Mouse (Mus musculus) hindbrain, embryonic 16.5 days (tissue): ENCODE results near the gene Selenov. TPM values are rescaled to one million over a fixed set of nuclear protein-coding genes. Genes with fewer than 3 reads are reported as not detected.
"Not testable (repeated sequence)": the region's sequence is repeated elsewhere in the genome, so short reads cannot be mapped to it uniquely, and the experiment has no call there.

Experiments
- ATAC-seq: fragments of 200-750 bp; cut with Nextera tagmentation; 2 replicates; pipeline ENCODE4 v1.8.0; 2017; ENCODE audit warnings: moderate TSS enrichment, moderate library complexity
- H3K27ac ChIP-seq: fragments of 300-500 bp; sonication (generic); 2 replicates; pipeline ENCODE4 v1.5.1; 2014; ENCODE audit warnings: low read depth, mild to moderate bottlenecking, control low read depth, low read length, moderate library complexity
- H3K27me3 ChIP-seq: fragments of 300-500 bp; sonication (generic); replicated peaks from 2 replicates; pipeline ENCODE4 v1.6.1; 2014; ENCODE audit warnings: low read length; ENCODE audit not compliant: control insufficient read depth, insufficient read depth
- H3K36me3 ChIP-seq: fragments of 300-500 bp; sonication (generic); 2 replicates; pipeline ENCODE4 v1.6.1; 2014; ENCODE audit warnings: mild to moderate bottlenecking, low read length, moderate library complexity, mixed read lengths; ENCODE audit not compliant: control insufficient read depth, insufficient read depth
- H3K4me1 ChIP-seq: fragments of 300-500 bp; sonication (generic); 2 replicates; pipeline ENCODE4 v1.6.1; 2014; ENCODE audit warnings: low read depth, low read length; ENCODE audit not compliant: control insufficient read depth, insufficient read depth
- H3K4me2 ChIP-seq: fragments of 300-500 bp; sonication (generic); 2 replicates; pipeline ENCODE4 v1.6.1; 2014; ENCODE audit warnings: mild to moderate bottlenecking, low read length, control low read depth, moderate library complexity
- H3K4me3 ChIP-seq: fragments of 300-500 bp; sonication (generic); 2 replicates; pipeline ENCODE4 v1.5.1; 2014; ENCODE audit warnings: mild to moderate bottlenecking, low read length, control low read depth, moderate library complexity
- H3K9ac ChIP-seq: fragments of 300-500 bp; sonication (generic); 2 replicates; pipeline ENCODE4 v1.6.1; 2014; ENCODE audit warnings: low read depth, mild to moderate bottlenecking, control low read depth, low read length, moderate library complexity
- H3K9me3 ChIP-seq: fragments of 300-500 bp; sonication (generic); 2 replicates; pipeline ENCODE4 v1.6.1; 2014; ENCODE audit warnings: mild to moderate bottlenecking, low read length, moderate library complexity; ENCODE audit not compliant: control insufficient read depth
- WGBS: fragments of 180-500 bp; shearing (Covaris S2); extraction: QIAGEN DNeasy Blood & Tissue Kit; methylation state at CpG from one replicate; pipeline ENCODE4 v1.1.7; 2014; 5-methylcytosine and 5-hydroxymethylcytosine counted together
- polyA plus RNA-seq: library from polyadenylated mRNA; unstranded; fragments of >200 nt; fragmentation: Nextera tagmentation; extraction: Ambion mirVana; gene quantifications from 2 replicates; pipeline ENCODE4 v1.2.1, GENCODE M21; 2015

Gene Selenov
- polyA plus RNA-seq, 1 experiment from 2014 or later = 3.1 TPM

DNA sequence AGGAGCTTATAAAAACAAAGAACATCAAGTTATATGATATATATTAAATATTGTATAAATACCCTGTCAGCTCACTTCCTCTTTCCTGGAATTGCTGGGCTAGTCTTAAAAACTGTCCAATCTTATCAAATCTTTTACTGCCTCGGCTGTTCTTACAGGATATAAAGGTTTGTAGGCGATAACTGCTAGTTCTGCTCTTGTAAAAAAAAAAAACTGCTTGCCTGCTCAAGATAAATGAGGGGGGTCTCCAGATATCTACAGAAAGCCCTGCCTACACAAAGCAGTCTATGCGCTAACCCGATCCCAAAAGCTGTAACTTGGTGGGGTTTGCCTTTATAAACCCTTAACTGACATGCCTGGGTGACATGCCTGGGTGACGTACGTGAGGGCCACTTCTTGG lies 36.4 kb downstream of the Selenov start:
- whole genome bisulfite sequencing = 90% methylated on average over 6 of the region's 6 CpGs
- H3K4me1 ChIP-seq = no peaks in the 10 kb centered on the region
- no peak for ATAC-seq
- no peaks in the 10 kb centered on the region for H3K27me3 ChIP-seq
- H3K9ac ChIP-seq = no peak overlapping the region
- H3K36me3 ChIP-seq = no peaks in the 10 kb centered on the region
- no peak overlapping the region for H3K4me3 ChIP-seq
- H3K9me3 ChIP-seq = peaks cover 4% of the 10 kb centered on the region; the same call in 1 of the 2 replicates
- H3K4me2 ChIP-seq = no peak overlapping the region
- no peak overlapping the region for H3K27ac ChIP-seq

DNA sequence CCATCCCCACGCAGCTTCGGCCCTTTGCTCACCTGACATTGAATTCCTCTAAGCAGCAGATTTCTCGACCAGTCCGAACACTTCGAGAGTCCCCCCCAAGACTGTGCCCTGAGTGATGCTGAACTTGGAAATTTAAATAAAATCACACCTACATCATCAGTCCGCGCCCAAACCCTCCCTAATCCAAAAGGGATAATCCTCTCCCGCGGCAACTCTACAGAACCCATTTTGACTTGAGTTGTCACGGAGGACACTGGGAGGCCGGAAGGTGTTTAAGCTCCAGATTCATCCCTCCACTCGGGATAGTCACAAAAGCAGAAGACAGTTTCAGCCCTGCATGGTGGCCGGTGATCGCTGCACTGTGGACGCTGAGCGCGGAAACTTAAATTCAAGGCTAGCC lies 39.0 kb downstream of the Selenov start:
- Histone ChIP-seq H3K4me2 (no peak overlapping the region), H3K27ac (no peak overlapping the region), H3K9ac (no peak overlapping the region), H3K36me3 (no peaks in the 10 kb centered on the region), H3K4me1 (no peaks in the 10 kb centered on the region), H3K4me3 (no peak overlapping the region), H3K9me3 (peaks cover 4% of the 10 kb centered on the region; the same call in 1 of the 2 replicates), H3K27me3 (no peaks in the 10 kb centered on the region)
- ATAC-seq = no peak
- 89% methylated on average over 17 of the region's 17 CpGs for WGBS

DNA sequence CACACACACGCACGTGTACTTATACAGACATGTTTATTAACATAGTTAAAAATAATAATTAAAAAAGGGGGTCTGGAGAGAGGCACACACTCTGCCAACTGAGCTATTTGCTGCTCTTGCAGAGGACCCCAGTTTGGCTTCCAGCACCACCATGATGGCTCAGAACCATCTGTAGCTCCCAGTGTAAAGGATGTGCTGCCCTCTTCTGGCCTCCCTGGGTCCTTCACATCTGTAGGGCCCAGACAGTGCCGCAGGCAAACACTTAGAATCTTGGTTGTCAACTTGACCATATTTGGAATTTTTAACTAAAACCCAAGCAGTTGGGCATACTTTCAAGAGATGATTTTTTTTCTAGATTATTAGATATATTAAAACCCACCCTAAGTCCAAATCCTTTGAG lies 42.0 kb downstream of the Selenov start:
- ATAC-seq = no peak
- Histone ChIP-seq H3K4me3 (no peak overlapping the region), H3K4me2 (no peak overlapping the region), H3K9me3 (no peaks in the 10 kb centered on the region), H3K36me3 (no peaks in the 10 kb centered on the region), H3K9ac (no peak overlapping the region), H3K27me3 (no peaks in the 10 kb centered on the region), H3K4me1 (no peaks in the 10 kb centered on the region), H3K27ac (no peak overlapping the region)
- WGBS = 93% methylated on average over 3 of the region's 3 CpGs

DNA sequence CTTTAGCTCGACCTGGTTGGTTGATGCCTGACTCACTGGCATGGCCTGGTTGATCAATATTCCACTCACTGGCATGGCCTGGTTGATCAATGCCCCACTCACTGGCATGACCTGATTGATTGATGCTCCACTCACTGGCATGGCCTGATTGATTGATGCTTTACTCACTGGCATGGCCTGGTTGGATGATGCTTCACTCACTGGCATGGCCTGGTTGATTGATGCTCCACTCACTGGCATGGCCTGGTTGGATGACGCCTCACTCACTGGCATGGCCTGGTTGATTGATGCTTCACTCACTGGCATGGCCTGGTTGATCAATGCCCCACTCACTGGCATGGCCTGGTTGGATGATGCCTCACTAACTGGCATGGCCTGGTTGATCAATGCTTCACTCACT lies 47.0 kb downstream of the Selenov start:
- H3K4me3 ChIP-seq, ATAC-seq, H3K27me3 ChIP-seq, H3K27ac ChIP-seq, H3K9ac ChIP-seq, H3K4me2 ChIP-seq, H3K4me1 ChIP-seq, H3K9me3 ChIP-seq, H3K36me3 ChIP-seq: not testable (repeated sequence)
- 77% methylated on average over 2 of the region's 2 CpGs for WGBS

Other genes starting within 250 kb of the Selenov start
- gene Psmc4, start 241.1 kb downstream of the Selenov start, polyA plus RNA-seq = 275 and 283 TPM in 2 replicates
- gene Fcgbp, start 219.9 kb downstream of the Selenov start, polyA plus RNA-seq = 0.71 and 1.0 TPM in 2 replicates
- 0.10 and 0.13 TPM in 2 replicates for gene 9530053A07Rik, start 161.7 kb downstream of the Selenov start, polyA plus RNA-seq
- gene Fbl, start 121.5 kb downstream of the Selenov start, polyA plus RNA-seq = 57.1 and 66.1 TPM in 2 replicates
- 8.1 and 9.9 TPM in 2 replicates for gene Dyrk1b, start 111.7 kb downstream of the Selenov start, polyA plus RNA-seq
- 2.9 and 3.7 TPM in 2 replicates for gene Eid2, start 23.3 kb downstream of the Selenov start, polyA plus RNA-seq
- 33.5 and 36.3 TPM in 2 replicates for gene Eid2b, start 13.4 kb downstream of the Selenov start, polyA plus RNA-seq
- 18.6 and 19.2 TPM in 2 replicates for gene Dll3, start 11.1 kb upstream of the Selenov start, polyA plus RNA-seq
- gene Timm50, start 20.9 kb upstream of the Selenov start, polyA plus RNA-seq = 131 and 142 TPM in 2 replicates
- gene Supt5, start 47.6 kb upstream of the Selenov start, polyA plus RNA-seq = 94.9 and 112 TPM in 2 replicates
- gene Rps16, start 59.5 kb upstream of the Selenov start, polyA plus RNA-seq = 430 and 440 TPM in 2 replicates
- 18.8 and 26.7 TPM in 2 replicates for gene Plekhg2, start 81.4 kb upstream of the Selenov start, polyA plus RNA-seq
- 3.9 and 4.0 TPM in 2 replicates for gene Zfp36, start 89.1 kb upstream of the Selenov start, polyA plus RNA-seq
- 42.7 and 47.2 TPM in 2 replicates for gene Med29, start 101.5 kb upstream of the Selenov start, polyA plus RNA-seq
- gene Paf1, start 101.8 kb upstream of the Selenov start, polyA plus RNA-seq = 89.9 and 102 TPM in 2 replicates
- gene Gmfg, start 146.3 kb upstream of the Selenov start, polyA plus RNA-seq = 2.5 and 3.8 TPM in 2 replicates
- gene Lrfn1, start 160.8 kb upstream of the Selenov start, polyA plus RNA-seq = 15.1 and 17.3 TPM in 2 replicates
- not detected in 2 replicates for gene Ifnl2, start 219.3 kb upstream of the Selenov start, polyA plus RNA-seq
- not detected in 2 replicates for gene Ifnl3, start 231.7 kb upstream of the Selenov start, polyA plus RNA-seq
- gene Sycn, start 249.7 kb upstream of the Selenov start, polyA plus RNA-seq = not detected in 2 replicates